Mouse (Mus musculus) spleen, adult 2 months (tissue): ENCODE measurements around the gene Trrap. TPM values are rescaled to one million over a fixed set of nuclear protein-coding genes. Genes with fewer than 3 reads are reported as not detected.
A peak's percentile ranks its signal among the peaks of the same experiment; 100 is the strongest.

Experiments
- DNase-seq, 2 experiments: peaks; one replicate each; pipeline versions ENCODE4 v3.0.0 to v3.0.0-alpha.2; 2012 to 2021; ENCODE audit warnings: low spot score in 2 of 2, low read depth in 1 of 2
- H3K27ac ChIP-seq: fragments of 200-500 bp; 2 replicates; pipeline ENCODE4 v1.5.1; 2012; ENCODE audit warnings: low read length, inconsistent platforms; ENCODE audit not compliant: insufficient read depth
- H3K27me3 ChIP-seq: fragments of 200-500 bp; 2 replicates; pipeline ENCODE4 v1.6.1; 2012; ENCODE audit warnings: mild to moderate bottlenecking, moderate library complexity, low read length, inconsistent platforms; ENCODE audit not compliant: control insufficient read depth, insufficient read depth
- H3K36me3 ChIP-seq: fragments of 200-500 bp; 2 replicates; pipeline ENCODE4 v1.6.1; 2012; ENCODE audit warnings: mild to moderate bottlenecking, low read length, inconsistent platforms; ENCODE audit not compliant: control insufficient read depth, insufficient read depth
- H3K4me1 ChIP-seq: fragments of 200-500 bp; 2 replicates; pipeline ENCODE4 v1.6.1; 2011; ENCODE audit warnings: inconsistent platforms; ENCODE audit not compliant: control insufficient read depth, insufficient read depth, insufficient read length
- H3K4me3 ChIP-seq: fragments of 200-500 bp; 2 replicates; pipeline ENCODE4 v1.5.1; 2011; ENCODE audit warnings: mild to moderate bottlenecking, inconsistent platforms; ENCODE audit not compliant: insufficient read depth, insufficient read length; ENCODE audit errors: extremely low read depth
- CTCF ChIP-seq: fragments of 200-500 bp; IDR thresholded peaks from 2 replicates; pipeline ENCODE4 v1.5.1; 2011; ENCODE audit warnings: mild to moderate bottlenecking, inconsistent platforms; ENCODE audit not compliant: insufficient read depth, insufficient read length, insufficient replicate concordance; ENCODE audit errors: extremely low read depth
- POLR2A ChIP-seq: fragments of 200-500 bp; IDR thresholded peaks from 2 replicates; pipeline ENCODE4 v1.6.1; 2011; ENCODE audit warnings: low read depth, low read length, inconsistent platforms
- WGBS: fragments of 180-500 bp; shearing (Covaris S2); methylation state at CpG from one replicate; pipeline ENCODE4 v1.1.7; 2018; 5-methylcytosine and 5-hydroxymethylcytosine counted together
- polyA plus RNA-seq: library from polyadenylated mRNA; depleted of rRNA; stranded (reverse); fragments of >200 nt; gene quantifications from 2 replicates; pipeline ENCODE4 v1.2.3, GENCODE M21; 2012

Gene Trrap
- polyA plus RNA-seq, 1 experiment, result 93.8 TPM

GRCm38 (mm10) chr5:144866923-144867322, 99.4 kb downstream of the Trrap start:
- DNase-seq, result no peak
- no peaks in the 10 kb centered on the region for H3K4me1 ChIP-seq
- no peak overlapping the region for H3K27ac ChIP-seq
- 72% methylated on average over 8 of the region's 8 CpGs for WGBS
- peak; percentile 23; the same call in 1 of the 2 replicates for TF ChIP-seq CTCF
- no peak for TF ChIP-seq POLR2A
- H3K36me3 ChIP-seq, result no peaks in the 10 kb centered on the region
- H3K27me3 ChIP-seq, result no peaks in the 10 kb centered on the region
- H3K4me3 ChIP-seq, result no peak overlapping the region

GRCm38 (mm10) chr5:144869466-144869865, 101.9 kb downstream of the Trrap start:
- no peak for DNase-seq
- Histone ChIP-seq H3K27me3 (no peaks in the 10 kb centered on the region), H3K36me3 (no peaks in the 10 kb centered on the region), H3K4me3 (no peak overlapping the region), H3K4me1 (no peaks in the 10 kb centered on the region), H3K27ac (no peak overlapping the region)
- 82% methylated on average over 7 of the region's 7 CpGs for WGBS
- TF ChIP-seq POLR2A (no peak), CTCF (no peak)

GRCm38 (mm10) chr5:144870782-144871181, 103.2 kb downstream of the Trrap start:
- no peaks in the 10 kb centered on the region for H3K36me3 ChIP-seq
- no peak overlapping the region for H3K4me3 ChIP-seq
- TF ChIP-seq CTCF (no peak), POLR2A (no peak)
- H3K27me3 ChIP-seq, result no peaks in the 10 kb centered on the region
- H3K4me1 ChIP-seq, result no peaks in the 10 kb centered on the region
- no peak overlapping the region for H3K27ac ChIP-seq
- WGBS, result 21% methylated on average over 7 of the region's 7 CpGs
- DNase-seq, result no peak

- no peaks in the 10 kb centered on the region for H3K27me3 ChIP-seq
- TF ChIP-seq CTCF (no peak), POLR2A (no peak)
- no peak overlapping the region for H3K4me3 ChIP-seq
- no peaks in the 10 kb centered on the region for H3K4me1 ChIP-seq
- H3K36me3 ChIP-seq, result no peaks in the 10 kb centered on the region
- DNase-seq, result no peak
- 94% methylated on average over 1 of the region's 1 CpGs for WGBS
- no peak overlapping the region for H3K27ac ChIP-seq
Measured at GRCm38 (mm10) chr5:144871775-144872174, 104.2 kb downstream of the Trrap start.

GRCm38 (mm10) chr5:144872326-144872725, 104.8 kb downstream of the Trrap start:
- 92% methylated on average over 5 of the region's 5 CpGs for WGBS
- no peak for DNase-seq
- no peaks in the 10 kb centered on the region for H3K27me3 ChIP-seq
- no peaks in the 10 kb centered on the region for H3K36me3 ChIP-seq
- no peaks in the 10 kb centered on the region for H3K4me1 ChIP-seq
- H3K27ac ChIP-seq, result no peak overlapping the region
- no peak overlapping the region for H3K4me3 ChIP-seq
- TF ChIP-seq CTCF, result no peak
- no peak for TF ChIP-seq POLR2A

GRCm38 (mm10) chr5:144872867-144873266, 105.3 kb downstream of the Trrap start:
- TF ChIP-seq POLR2A, result no peak
- no peaks in the 10 kb centered on the region for H3K27me3 ChIP-seq
- no peaks in the 10 kb centered on the region for H3K36me3 ChIP-seq
- no peak overlapping the region for H3K4me3 ChIP-seq
- no peaks in the 10 kb centered on the region for H3K4me1 ChIP-seq
- DNase-seq, result no peak
- no peak overlapping the region for H3K27ac ChIP-seq
- WGBS, result 78% methylated on average over 3 of the region's 3 CpGs

- WGBS, result 92% methylated on average over 6 of the region's 6 CpGs
- Histone ChIP-seq H3K27ac (no peak overlapping the region), H3K27me3 (no peaks in the 10 kb centered on the region), H3K36me3 (peaks cover 8% of the 10 kb centered on the region), H3K4me1 (no peaks in the 10 kb centered on the region), H3K4me3 (no peak overlapping the region)
- no peak for DNase-seq
- TF ChIP-seq POLR2A (no peak), CTCF (no peak)
Measured at GRCm38 (mm10) chr5:144875227-144875626, 107.7 kb downstream of the Trrap start.
